Mouse (Mus musculus): ENCODE measurements at regions not wholly inside any gene's neighbourhood (a gene's known extent, or its start where the extent isn't known, plus 50 kb on each side); places are given as distances from the start of the nearest gene placed in this dataset.
A peak's percentile ranks its signal among the peaks of the same experiment; 100 is the strongest.

DNA sequence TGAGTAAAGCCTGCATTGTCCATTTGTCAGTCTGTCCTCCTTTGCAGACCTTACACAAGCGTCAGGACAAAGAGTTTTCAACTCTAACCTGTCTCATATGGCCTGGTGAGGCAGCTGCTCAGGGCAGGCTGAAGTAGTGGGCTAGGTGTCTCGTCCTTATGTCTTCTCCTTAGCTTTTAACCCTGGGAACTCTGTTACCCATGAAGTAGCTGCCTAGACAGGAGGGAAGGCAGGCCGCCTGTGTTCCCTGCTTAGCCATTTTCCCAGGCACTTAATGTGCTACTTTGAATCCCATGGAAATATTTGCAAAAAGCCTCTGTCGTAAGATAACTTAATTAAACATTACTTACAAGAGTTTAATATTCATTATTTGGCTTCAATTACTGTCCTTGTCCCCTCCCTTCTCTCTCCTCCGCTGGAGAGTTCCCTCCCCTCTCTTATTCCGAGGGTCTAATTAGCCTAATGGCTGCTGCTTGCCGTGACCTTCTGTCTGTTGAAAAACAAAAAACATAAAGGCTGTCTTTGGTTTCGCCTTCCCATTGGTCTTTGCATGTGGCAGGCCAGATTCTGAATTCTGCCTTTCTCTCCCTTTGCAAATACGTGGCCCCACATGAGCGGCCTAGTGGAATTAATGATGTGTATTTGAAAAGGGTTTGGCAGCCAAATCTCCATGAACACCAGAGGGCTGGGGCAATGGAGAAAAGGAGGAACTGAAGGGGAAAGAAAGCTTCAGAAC, 642.2 kb upstream of the Fam160b2 start:
- Histone ChIP-seq H3K27ac (ENCODE audit: low read depth, low read length) (peak overlapping the region; percentile 37; the same call in 1 of the 2 replicates), H3K4me3 (ENCODE audit: low read depth, low read length) (no peak overlapping the region), H3K9me3 (ENCODE audit: control insufficient read depth, low read length) (no peaks in the 10 kb centered on the region), H3K36me3 (ENCODE audit: control insufficient read depth, insufficient read depth, low read length) (no peaks in the 10 kb centered on the region), H3K4me2 (no peak overlapping the region), H3K27me3 (ENCODE audit: control insufficient read depth, insufficient read depth, low read length) (no peaks in the 10 kb centered on the region), H3K9ac (ENCODE audit: low read length) (no peak overlapping the region), H3K4me1 (ENCODE audit: control insufficient read depth, insufficient read depth, low read length) (peaks cover 12% of the 10 kb centered on the region)
- DNase-seq (ENCODE audit: low spot score, missing footprints) (peak; percentile 90), ATAC-seq (ENCODE audit: low FRiP score) (peak; percentile 88)
- 26% methylated on average over 10 of the region's 10 CpGs for WGBS

DNA sequence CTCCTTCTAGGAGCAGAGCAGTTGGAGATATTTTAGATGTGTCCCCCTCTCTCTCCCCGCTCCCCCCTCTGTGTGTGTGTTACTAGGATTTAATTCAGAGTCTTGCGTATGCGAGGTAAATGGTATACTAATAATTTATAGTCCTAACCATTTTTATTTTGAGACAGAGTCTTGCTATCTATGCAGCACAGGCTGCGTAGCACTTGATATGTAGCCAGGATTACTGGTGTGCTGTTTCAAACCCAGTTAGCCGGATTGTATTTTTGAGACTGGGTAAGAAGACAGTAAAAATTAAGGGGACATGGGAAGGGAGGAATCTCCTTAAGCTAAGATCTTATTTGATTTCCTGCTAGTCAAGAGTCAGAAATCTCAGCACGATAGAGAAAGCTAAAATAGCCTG, 636.6 kb upstream of the Fam160b2 start:
- peak; percentile 10 for DNase-seq (ENCODE audit: low spot score, missing footprints)
- 92% methylated on average over 6 of the region's 6 CpGs for WGBS
- Histone ChIP-seq H3K4me2 (no peak overlapping the region), H3K27me3 (ENCODE audit: control insufficient read depth, insufficient read depth, low read length) (no peaks in the 10 kb centered on the region), H3K36me3 (ENCODE audit: control insufficient read depth, insufficient read depth, low read length) (no peaks in the 10 kb centered on the region), H3K9ac (ENCODE audit: low read length) (no peak overlapping the region), H3K4me3 (ENCODE audit: low read depth, low read length) (no peak overlapping the region), H3K4me1 (ENCODE audit: control insufficient read depth, insufficient read depth, low read length) (no peaks in the 10 kb centered on the region), H3K27ac (ENCODE audit: low read depth, low read length) (no peak overlapping the region), H3K9me3 (ENCODE audit: control insufficient read depth, low read length) (no peaks in the 10 kb centered on the region)
- no peak for ATAC-seq (ENCODE audit: low FRiP score)

DNA sequence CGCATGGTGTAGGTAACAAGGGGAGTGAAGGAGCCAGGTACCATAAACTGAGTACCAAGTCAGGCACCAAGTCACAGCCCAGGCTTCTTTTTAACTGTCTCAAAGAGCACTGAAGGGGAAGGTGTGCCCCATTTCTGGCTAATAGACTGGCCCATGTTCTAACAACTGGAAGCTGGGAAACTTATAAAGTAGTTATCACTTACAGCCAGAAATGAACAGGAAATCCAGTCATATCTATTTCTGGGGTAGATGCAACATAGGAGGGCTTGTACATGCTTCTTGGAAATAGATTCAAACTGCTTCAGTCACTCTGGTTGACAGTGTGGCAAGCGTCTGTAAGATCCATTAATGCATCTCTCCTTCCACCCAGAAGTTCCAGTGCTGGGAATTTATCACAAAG, 635.3 kb upstream of the Fam160b2 start:
- Histone ChIP-seq H3K27me3 (ENCODE audit: control insufficient read depth, insufficient read depth, low read length) (no peaks in the 10 kb centered on the region), H3K27ac (ENCODE audit: low read depth, low read length) (no peak overlapping the region), H3K9me3 (ENCODE audit: control insufficient read depth, low read length) (no peaks in the 10 kb centered on the region), H3K4me2 (no peak overlapping the region), H3K9ac (ENCODE audit: low read length) (no peak overlapping the region), H3K4me3 (ENCODE audit: low read depth, low read length) (no peak overlapping the region), H3K4me1 (ENCODE audit: control insufficient read depth, insufficient read depth, low read length) (no peaks in the 10 kb centered on the region), H3K36me3 (ENCODE audit: control insufficient read depth, insufficient read depth, low read length) (no peaks in the 10 kb centered on the region)
- peak; percentile 47 for DNase-seq (ENCODE audit: low spot score, missing footprints)
- 89% methylated on average over 2 of the region's 2 CpGs for WGBS
- no peak for ATAC-seq (ENCODE audit: low FRiP score)

DNA sequence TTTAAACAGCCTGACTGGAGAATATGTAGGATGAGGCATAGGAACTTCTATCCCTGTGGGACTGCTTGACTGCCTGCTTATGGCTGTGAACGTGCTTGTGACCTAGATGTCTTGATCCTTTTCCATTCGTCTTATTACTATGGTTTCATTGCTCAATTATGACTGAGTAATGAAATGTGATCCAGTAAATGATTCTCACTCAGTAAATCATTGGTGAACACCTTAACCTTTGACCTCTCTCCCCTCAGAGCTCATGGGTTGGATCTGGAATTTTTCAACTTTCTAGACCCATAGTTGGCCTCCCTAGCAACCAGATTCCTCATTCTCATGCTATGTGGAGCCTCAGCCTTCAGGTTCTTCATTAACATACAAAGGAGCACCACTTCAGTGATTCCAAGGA, 634.6 kb upstream of the Fam160b2 start:
- no peak overlapping the region for H3K27ac ChIP-seq (ENCODE audit: low read depth, low read length)
- H3K9ac ChIP-seq (ENCODE audit: low read length): no peak overlapping the region
- no peak overlapping the region for H3K4me3 ChIP-seq (ENCODE audit: low read depth, low read length)
- no peaks in the 10 kb centered on the region for H3K36me3 ChIP-seq (ENCODE audit: control insufficient read depth, insufficient read depth, low read length)
- no peak for ATAC-seq (ENCODE audit: low FRiP score)
- no peaks in the 10 kb centered on the region for H3K4me1 ChIP-seq (ENCODE audit: control insufficient read depth, insufficient read depth, low read length)
- 69% methylated on average over 2 of the region's 2 CpGs for WGBS
- DNase-seq (ENCODE audit: low spot score, missing footprints): peak; percentile 57
- H3K9me3 ChIP-seq (ENCODE audit: control insufficient read depth, low read length): no peaks in the 10 kb centered on the region
- no peak overlapping the region for H3K4me2 ChIP-seq
- no peaks in the 10 kb centered on the region for H3K27me3 ChIP-seq (ENCODE audit: control insufficient read depth, insufficient read depth, low read length)

DNA sequence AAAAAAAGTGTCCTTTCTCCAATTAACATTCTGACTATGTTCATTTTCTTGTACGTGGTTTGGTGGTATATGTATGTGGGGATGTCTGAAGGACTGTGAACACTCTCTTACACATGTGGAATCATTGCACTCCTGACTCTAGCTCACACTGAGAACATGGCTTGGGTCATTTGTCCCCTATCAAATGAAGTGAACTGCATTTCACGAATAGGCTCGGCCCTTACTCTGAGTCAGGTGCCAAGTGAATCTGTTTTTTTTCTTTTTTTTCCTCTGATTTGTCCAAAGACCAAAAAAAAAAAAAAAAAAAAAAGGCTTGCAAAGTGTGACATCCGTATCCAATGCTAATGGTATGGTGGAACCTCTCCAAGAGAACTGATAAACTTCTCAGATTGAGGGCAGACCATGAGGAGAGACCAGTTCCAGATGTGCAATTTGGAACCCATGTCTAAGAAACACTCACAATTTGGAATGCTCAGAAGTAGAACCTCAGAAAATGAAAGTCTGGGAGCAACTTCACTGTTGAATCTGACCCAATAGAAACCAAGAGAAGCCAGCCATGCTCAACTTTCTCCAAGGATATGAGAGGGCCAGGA, 631.7 kb upstream of the Fam160b2 start:
- Histone ChIP-seq H3K27me3 (ENCODE audit: control insufficient read depth, insufficient read depth, low read length) (no peaks in the 10 kb centered on the region), H3K9ac (ENCODE audit: low read length) (no peak overlapping the region), H3K27ac (ENCODE audit: low read depth, low read length) (no peak overlapping the region), H3K4me1 (ENCODE audit: control insufficient read depth, insufficient read depth, low read length) (no peaks in the 10 kb centered on the region), H3K9me3 (ENCODE audit: control insufficient read depth, low read length) (no peaks in the 10 kb centered on the region), H3K4me3 (ENCODE audit: low read depth, low read length) (no peak overlapping the region), H3K36me3 (ENCODE audit: control insufficient read depth, insufficient read depth, low read length) (no peaks in the 10 kb centered on the region), H3K4me2 (no peak overlapping the region)
- no peak for DNase-seq (ENCODE audit: low spot score, missing footprints)
- 85% methylated on average over 4 of the region's 4 CpGs for WGBS
- no peak for ATAC-seq (ENCODE audit: low FRiP score)

DNA sequence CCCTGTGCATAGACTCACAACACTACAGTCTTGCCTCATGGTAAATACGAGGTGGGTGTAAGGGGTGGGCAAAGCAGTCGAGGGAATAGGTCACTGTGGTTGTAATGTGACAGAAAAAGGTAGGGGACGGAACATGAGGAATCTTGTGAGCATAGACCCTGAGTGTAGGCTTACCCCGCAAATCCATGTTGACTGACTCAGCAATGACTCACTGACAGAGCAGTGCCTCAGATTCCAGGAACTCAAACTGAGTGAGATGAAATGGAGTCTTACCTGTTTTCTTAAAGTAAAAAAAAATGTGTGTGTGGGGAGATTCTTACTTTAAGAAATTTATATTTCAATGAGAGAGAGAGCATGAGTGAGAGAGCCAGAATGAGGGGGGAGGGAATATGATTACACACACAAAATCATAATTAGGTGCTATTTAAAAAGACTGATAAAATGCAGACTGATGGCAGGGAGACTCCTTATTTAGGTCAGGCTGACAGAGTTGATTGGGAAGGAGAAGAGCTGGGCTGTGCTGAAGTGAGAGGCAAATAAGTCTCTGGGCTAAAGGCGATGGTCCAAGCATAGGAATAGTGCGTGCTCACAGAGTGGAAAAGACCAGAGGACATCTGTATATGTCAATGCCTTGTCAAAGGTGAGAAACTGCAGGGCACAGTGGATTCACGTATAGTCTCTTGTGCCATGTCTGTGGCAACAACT, 631.0 kb upstream of the Fam160b2 start:
- WGBS: 90% methylated on average over 7 of the region's 7 CpGs
- no peak overlapping the region for H3K4me2 ChIP-seq
- no peak overlapping the region for H3K4me3 ChIP-seq (ENCODE audit: low read depth, low read length)
- no peaks in the 10 kb centered on the region for H3K36me3 ChIP-seq (ENCODE audit: control insufficient read depth, insufficient read depth, low read length)
- no peaks in the 10 kb centered on the region for H3K4me1 ChIP-seq (ENCODE audit: control insufficient read depth, insufficient read depth, low read length)
- H3K9me3 ChIP-seq (ENCODE audit: control insufficient read depth, low read length): no peaks in the 10 kb centered on the region
- H3K9ac ChIP-seq (ENCODE audit: low read length): no peak overlapping the region
- ATAC-seq (ENCODE audit: low FRiP score) (no peak), DNase-seq (ENCODE audit: low spot score, missing footprints) (peak; percentile 51)
- H3K27me3 ChIP-seq (ENCODE audit: control insufficient read depth, insufficient read depth, low read length): no peaks in the 10 kb centered on the region
- H3K27ac ChIP-seq (ENCODE audit: low read depth, low read length): no peak overlapping the region

DNA sequence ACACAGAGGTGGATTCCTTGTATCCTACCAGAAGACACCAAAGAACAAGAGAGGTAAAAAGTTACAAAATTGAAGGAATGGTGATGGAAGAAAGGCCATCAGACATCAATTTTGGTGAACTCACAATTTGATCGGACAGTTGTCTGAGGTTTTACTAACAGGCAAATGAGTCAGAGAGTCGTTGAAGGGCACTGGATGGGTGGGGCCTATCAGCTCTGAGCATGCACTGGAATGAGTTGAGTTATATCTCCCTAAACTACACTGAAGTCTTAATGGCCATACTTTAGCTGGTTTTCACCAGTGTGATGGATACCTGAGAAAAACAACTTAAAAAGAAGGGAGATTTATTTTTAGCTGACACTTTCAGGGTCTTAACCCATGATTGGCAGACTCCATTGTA, 630.3 kb upstream of the Fam160b2 start:
- Histone ChIP-seq H3K4me3 (ENCODE audit: low read depth, low read length) (no peak overlapping the region), H3K27me3 (ENCODE audit: control insufficient read depth, insufficient read depth, low read length) (no peaks in the 10 kb centered on the region), H3K9me3 (ENCODE audit: control insufficient read depth, low read length) (no peaks in the 10 kb centered on the region), H3K4me2 (no peak overlapping the region), H3K27ac (ENCODE audit: low read depth, low read length) (no peak overlapping the region), H3K4me1 (ENCODE audit: control insufficient read depth, insufficient read depth, low read length) (no peaks in the 10 kb centered on the region), H3K36me3 (ENCODE audit: control insufficient read depth, insufficient read depth, low read length) (no peaks in the 10 kb centered on the region), H3K9ac (ENCODE audit: low read length) (no peak overlapping the region)
- 98% methylated on average over 2 of the region's 2 CpGs for WGBS
- DNase-seq (ENCODE audit: low spot score, missing footprints): peak; percentile 37
- no peak for ATAC-seq (ENCODE audit: low FRiP score)

DNA sequence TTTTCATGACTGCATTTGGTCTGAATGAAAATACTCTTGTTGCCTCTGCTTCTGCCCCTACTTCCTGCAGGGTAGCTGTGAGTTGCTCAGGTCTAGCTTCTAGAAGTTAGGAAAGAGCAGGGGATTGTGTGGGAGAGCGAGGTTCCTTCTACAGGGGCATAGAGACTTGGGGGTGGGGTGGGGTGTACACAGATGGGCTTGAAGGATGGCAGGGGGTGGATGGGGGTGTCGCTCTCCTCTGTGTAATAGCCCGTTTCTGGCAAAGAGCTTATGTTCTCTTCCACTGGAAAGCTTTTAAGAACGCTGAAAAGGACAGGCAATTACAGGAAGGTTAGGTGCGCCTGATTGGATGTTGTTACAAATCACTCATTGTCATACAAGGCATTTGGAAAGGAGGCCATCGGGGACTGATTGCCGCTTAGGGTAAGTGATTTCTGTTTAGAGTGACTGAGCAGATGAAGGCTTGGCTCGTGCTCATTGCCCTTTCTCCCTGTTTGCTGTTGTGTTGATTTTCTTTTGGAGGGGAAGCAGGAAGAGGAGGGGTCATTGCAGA, 629.3 kb upstream of the Fam160b2 start:
- no peak for ATAC-seq (ENCODE audit: low FRiP score)

DNA sequence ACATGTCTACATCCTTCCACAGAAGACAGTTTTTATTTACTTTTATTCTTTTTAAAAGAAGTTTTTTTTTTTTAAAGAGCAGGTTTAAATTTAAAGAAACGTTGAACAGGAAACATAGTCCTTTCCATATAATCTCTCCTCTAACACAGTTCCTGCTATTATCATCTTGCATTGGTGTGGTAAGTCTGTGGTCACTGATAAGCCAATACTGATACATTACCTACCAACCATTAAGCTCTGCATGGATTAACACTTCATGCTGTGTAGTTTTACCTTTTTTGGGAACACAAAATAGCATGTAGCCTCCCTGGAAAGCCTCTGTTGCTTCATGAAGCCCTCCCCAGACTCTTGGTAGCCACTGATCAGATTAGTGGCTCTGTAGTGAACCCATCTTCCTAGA, 617.4 kb upstream of the Fam160b2 start:
- Histone ChIP-seq H3K4me1 (ENCODE audit: control insufficient read depth, insufficient read depth, low read length) (no peaks in the 10 kb centered on the region), H3K9me3 (ENCODE audit: control insufficient read depth, low read length) (no peaks in the 10 kb centered on the region), H3K27ac (ENCODE audit: low read depth, low read length) (no peak overlapping the region), H3K4me3 (ENCODE audit: low read depth, low read length) (no peak overlapping the region), H3K9ac (ENCODE audit: low read length) (no peak overlapping the region), H3K36me3 (ENCODE audit: control insufficient read depth, insufficient read depth, low read length) (no peaks in the 10 kb centered on the region), H3K27me3 (ENCODE audit: control insufficient read depth, insufficient read depth, low read length) (no peaks in the 10 kb centered on the region), H3K4me2 (no peak overlapping the region)
- ATAC-seq (ENCODE audit: low FRiP score): no peak
- 80% methylated on average over 1 of the region's 1 CpGs for WGBS
- no peak for DNase-seq (ENCODE audit: low spot score, missing footprints)

More for the DNA sequence above, 629.3 kb upstream of the Fam160b2 start:
- Histone ChIP-seq H3K27ac (ENCODE audit: low read depth, low read length) (no peak overlapping the region), H3K27me3 (ENCODE audit: control insufficient read depth, insufficient read depth, low read length) (no peaks in the 10 kb centered on the region), H3K9ac (ENCODE audit: low read length) (no peak overlapping the region), H3K9me3 (ENCODE audit: control insufficient read depth, low read length) (no peaks in the 10 kb centered on the region), H3K4me1 (ENCODE audit: control insufficient read depth, insufficient read depth, low read length) (no peaks in the 10 kb centered on the region), H3K4me2 (no peak overlapping the region), H3K36me3 (ENCODE audit: control insufficient read depth, insufficient read depth, low read length) (no peaks in the 10 kb centered on the region), H3K4me3 (ENCODE audit: low read depth, low read length) (no peak overlapping the region)
- DNase-seq (ENCODE audit: low spot score, missing footprints): peak; percentile 41
- 74% methylated on average over 8 of the region's 8 CpGs for WGBS
